Mouse (Mus musculus) kidney, postnatal 0 days (tissue): Measurements from ENCODE around the gene Acot8. TPM values are rescaled to one million over a fixed set of nuclear protein-coding genes. Genes with fewer than 3 reads are reported as not detected.

Source experiments
- ATAC-seq: fragments of 200-750 bp; cut with Nextera tagmentation; replicated peaks from 2 replicates; pipeline ENCODE4 v1.8.0; 2017; ENCODE audit warnings: low read depth, moderate number of reproducible peaks, moderate TSS enrichment, moderate library complexity; ENCODE audit not compliant: low FRiP score
- DNase-seq: peaks from one replicate; pipeline ENCODE4 v3.0.0-alpha.2; 2016; ENCODE audit warnings: low spot score
- H3K27ac ChIP-seq: fragments of 300-500 bp; sonication (generic); 2 replicates; pipeline ENCODE4 v1.5.1; 2014; ENCODE audit warnings: mild to moderate bottlenecking
- H3K27me3 ChIP-seq: fragments of 300-500 bp; sonication (generic); 2 replicates; pipeline ENCODE4 v1.6.1; 2014; ENCODE audit warnings: low read length, mixed read lengths; ENCODE audit not compliant: insufficient read depth
- H3K36me3 ChIP-seq: fragments of 300-500 bp; sonication (generic); 2 replicates; pipeline ENCODE4 v1.6.1; 2014; ENCODE audit warnings: low read length, mixed read lengths; ENCODE audit not compliant: insufficient read depth
- H3K4me1 ChIP-seq: fragments of 300-500 bp; sonication (generic); replicated peaks from 2 replicates; pipeline ENCODE4 v1.6.1; 2014; ENCODE audit warnings: antibody characterized with exemption, low read length, mixed read lengths; ENCODE audit not compliant: insufficient read depth
- H3K4me2 ChIP-seq: fragments of 300-500 bp; sonication (generic); 2 replicates; pipeline ENCODE4 v1.6.1; 2014; ENCODE audit warnings: mild to moderate bottlenecking, low read length, moderate library complexity, mixed read lengths
- H3K4me3 ChIP-seq: fragments of 300-500 bp; sonication (generic); replicated peaks from 2 replicates; pipeline ENCODE4 v1.5.1; 2014; ENCODE audit warnings: low read depth, low read length
- H3K9ac ChIP-seq: fragments of 300-500 bp; sonication (generic); 2 replicates; pipeline ENCODE4 v1.6.1; 2014; ENCODE audit warnings: low read depth, low read length
- H3K9me3 ChIP-seq: fragments of 300-500 bp; sonication (generic); replicated peaks from 2 replicates; pipeline ENCODE4 v1.6.1; 2016; ENCODE audit warnings: low read length, inconsistent platforms, mixed read lengths
- CTCF ChIP-seq: IDR thresholded peaks from 2 replicates; pipeline ENCODE4 v1.5.1; 2016; ENCODE audit warnings: antibody characterized with exemption, low read depth, mild to moderate bottlenecking, moderate library complexity
- WGBS: fragments of 180-500 bp; shearing (Covaris S2); extraction: QIAGEN DNeasy Blood & Tissue Kit; methylation state at CpG from one replicate; pipeline ENCODE4 v1.1.7; 2014; 5-methylcytosine and 5-hydroxymethylcytosine counted together
- polyA plus RNA-seq: library from polyadenylated mRNA; unstranded; fragments of >200 nt; fragmentation: Nextera tagmentation; extraction: Ambion mirVana; gene quantifications from 2 replicates; pipeline ENCODE4 v1.2.1, GENCODE M21; 2015

The Acot8 gene
- polyA plus RNA-seq, 1 experiment from 2014 or later = 28.7 TPM

DNA sequence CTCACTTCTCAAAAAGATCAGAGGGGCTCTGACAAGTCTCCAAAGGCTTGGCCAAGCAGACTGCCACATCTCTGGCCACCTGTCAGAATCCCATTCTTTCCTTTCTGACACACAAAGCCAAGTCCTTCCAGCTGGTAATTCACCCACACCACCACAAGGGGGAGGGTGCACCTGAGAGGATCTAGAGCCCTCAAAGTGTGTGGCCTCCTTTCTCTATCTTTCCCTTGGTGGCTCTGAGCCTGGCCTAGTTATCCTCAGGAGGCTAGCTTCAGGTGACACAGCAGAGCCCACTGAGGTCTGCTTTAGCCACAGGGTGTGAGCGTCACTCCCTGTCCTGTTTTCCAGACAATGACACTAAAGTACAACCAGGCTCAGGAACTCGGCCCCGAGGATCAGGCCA, 11.4 kb downstream of the Acot8 start:
- no peak overlapping the region for H3K27ac ChIP-seq
- no peaks in the 10 kb centered on the region for H3K27me3 ChIP-seq
- WGBS = 71% methylated on average over 3 of the region's 3 CpGs
- peak; percentile 55 for DNase-seq
- no peak overlapping the region for H3K9ac ChIP-seq
- H3K4me3 ChIP-seq = no peak overlapping the region
- no peaks in the 10 kb centered on the region for H3K9me3 ChIP-seq
- H3K36me3 ChIP-seq = peaks cover 46% of the 10 kb centered on the region
- H3K4me1 ChIP-seq = no peaks in the 10 kb centered on the region; the same call in 1 of the 2 replicates
- peak; percentile 72 for TF ChIP-seq CTCF
- H3K4me2 ChIP-seq = no peak overlapping the region
- ATAC-seq = no peak; the same call in 1 of the 2 replicates

DNA sequence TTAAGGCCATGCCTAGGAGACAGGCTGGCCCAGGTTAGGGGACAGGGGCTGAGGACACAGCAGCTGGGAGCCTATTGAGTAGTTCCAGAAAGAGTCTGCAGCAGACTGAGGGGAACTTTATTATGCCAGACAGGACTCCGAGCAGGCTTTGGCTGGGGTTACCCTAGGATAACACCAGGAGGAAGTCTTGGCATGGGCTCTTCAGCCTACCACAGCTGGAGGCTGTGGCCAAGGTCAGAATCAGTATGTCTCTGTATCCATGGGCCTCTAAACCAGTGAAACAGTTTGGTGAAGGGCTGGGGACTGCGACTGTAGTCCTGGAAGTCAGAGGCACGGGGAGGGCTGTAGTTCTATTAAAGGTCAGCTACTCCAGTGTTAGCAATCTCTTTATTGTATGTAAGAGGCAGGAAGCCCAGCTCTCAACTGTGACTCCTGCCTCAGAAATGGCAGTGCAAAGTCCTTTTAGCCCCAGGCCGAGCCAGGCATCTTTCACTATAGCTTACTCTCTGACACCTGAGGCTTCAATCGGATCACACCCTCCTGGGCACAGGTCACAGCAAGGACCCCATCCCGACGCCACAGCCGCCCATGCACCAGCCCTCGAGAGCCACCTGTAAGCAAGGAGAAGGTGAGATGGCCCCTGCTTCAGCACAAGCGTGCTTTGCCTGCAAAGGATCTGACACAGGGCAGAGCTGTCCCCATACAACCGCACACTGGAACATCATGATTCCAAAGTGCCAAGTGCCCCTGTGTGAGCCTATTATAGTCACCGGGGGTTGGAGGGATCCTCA, 12.1 kb downstream of the Acot8 start:
- 90% methylated on average over 12 of the region's 12 CpGs for WGBS
- Histone ChIP-seq H3K36me3 (peaks cover 46% of the 10 kb centered on the region), H3K27ac (no peak overlapping the region), H3K9ac (no peak overlapping the region), H3K27me3 (no peaks in the 10 kb centered on the region), H3K9me3 (no peaks in the 10 kb centered on the region), H3K4me3 (no peak overlapping the region), H3K4me1 (no peaks in the 10 kb centered on the region; the same call in 1 of the 2 replicates), H3K4me2 (no peak overlapping the region)
- ATAC-seq (no peak), DNase-seq (no peak)
- TF ChIP-seq CTCF = no peak

DNA sequence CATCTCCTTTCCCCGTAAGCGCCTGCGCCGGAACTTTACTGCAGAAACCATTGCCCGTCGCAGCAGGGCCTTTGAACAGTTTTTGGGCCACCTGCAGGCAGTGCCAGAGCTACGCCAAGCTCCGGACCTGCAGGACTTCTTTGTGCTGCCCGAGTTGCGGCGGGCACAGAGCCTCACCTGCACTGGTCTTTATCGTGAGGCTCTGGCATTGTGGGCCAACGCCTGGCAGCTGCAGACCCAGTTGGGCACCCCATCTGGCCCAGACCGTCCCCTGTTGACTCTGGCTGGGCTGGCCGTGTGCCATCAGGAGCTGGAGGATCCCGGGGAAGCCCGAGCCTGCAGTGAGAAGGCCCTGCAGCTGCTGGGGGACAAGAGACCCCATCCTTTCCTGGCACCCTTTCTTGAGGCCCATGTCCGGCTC, 12.8 kb downstream of the Acot8 start:
- H3K27ac ChIP-seq = no peak overlapping the region
- DNase-seq (no peak), ATAC-seq (no peak)
- peaks cover 43% of the 10 kb centered on the region for H3K36me3 ChIP-seq
- 91% methylated on average over 18 of the region's 18 CpGs for WGBS
- H3K9me3 ChIP-seq = no peaks in the 10 kb centered on the region
- H3K9ac ChIP-seq = no peak overlapping the region
- H3K27me3 ChIP-seq = no peaks in the 10 kb centered on the region
- no peak overlapping the region for H3K4me2 ChIP-seq
- H3K4me3 ChIP-seq = no peak overlapping the region
- TF ChIP-seq CTCF = no peak
- H3K4me1 ChIP-seq = no peaks in the 10 kb centered on the region; the same call in 1 of the 2 replicates

DNA sequence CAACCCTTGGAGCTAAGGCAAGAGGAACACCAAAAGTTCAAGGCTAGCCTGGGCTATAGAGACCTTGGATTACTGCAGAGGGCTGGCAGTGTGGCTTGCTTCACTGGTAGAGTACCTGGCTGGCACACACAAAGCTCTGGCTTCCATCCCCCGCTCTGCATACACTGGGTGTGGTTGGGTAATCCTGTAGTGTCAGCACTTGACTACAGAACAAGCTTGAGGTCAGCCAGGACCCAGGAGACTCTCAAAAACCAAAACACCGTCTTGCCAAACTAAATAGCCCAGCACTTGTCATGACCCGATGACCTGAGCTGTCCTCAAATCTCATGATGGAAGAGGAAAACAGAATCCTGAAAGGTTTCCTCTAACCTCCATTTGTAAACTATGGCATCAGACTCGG, 14.2 kb downstream of the Acot8 start:
- DNase-seq (no peak), ATAC-seq (no peak)
- peaks cover 30% of the 10 kb centered on the region for H3K36me3 ChIP-seq
- 74% methylated on average over 4 of the region's 4 CpGs for WGBS
- H3K27ac ChIP-seq = no peak overlapping the region
- H3K9ac ChIP-seq = no peak overlapping the region
- H3K4me2 ChIP-seq = no peak overlapping the region
- H3K9me3 ChIP-seq = no peaks in the 10 kb centered on the region
- H3K4me3 ChIP-seq = no peak overlapping the region
- H3K4me1 ChIP-seq = no peaks in the 10 kb centered on the region; the same call in 1 of the 2 replicates
- no peak for TF ChIP-seq CTCF
- H3K27me3 ChIP-seq = no peaks in the 10 kb centered on the region

DNA sequence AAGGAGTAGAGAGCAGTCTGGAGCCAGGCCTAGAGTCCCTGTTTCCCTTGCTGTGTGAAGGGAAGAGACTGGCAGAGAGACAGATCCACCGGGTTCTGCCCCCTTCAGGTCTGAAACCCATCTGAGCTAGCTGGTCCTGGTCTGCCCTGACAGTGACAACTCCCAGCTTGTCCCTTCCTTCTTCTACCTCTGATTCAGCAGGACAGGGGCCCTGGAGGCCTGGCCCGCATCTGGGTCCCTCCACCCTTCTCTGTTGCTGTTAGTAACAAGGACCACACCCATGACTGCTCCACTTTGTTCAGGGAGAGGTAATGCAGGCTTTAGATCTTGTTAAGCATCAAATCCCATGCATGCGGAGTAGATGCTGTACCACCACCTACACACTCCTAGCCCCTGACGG, 16.3 kb downstream of the Acot8 start:
- Histone ChIP-seq H3K9me3 (no peaks in the 10 kb centered on the region), H3K9ac (no peak overlapping the region), H3K4me2 (no peak overlapping the region), H3K36me3 (peaks cover 25% of the 10 kb centered on the region), H3K27ac (0 out of 2 replicates have a peak overlapping the region, but pooled peaks have one; percentile 4), H3K4me3 (no peak overlapping the region), H3K27me3 (no peaks in the 10 kb centered on the region), H3K4me1 (no peaks in the 10 kb centered on the region; the same call in 1 of the 2 replicates)
- DNase-seq (no peak), ATAC-seq (no peak)
- no peak for TF ChIP-seq CTCF
- WGBS = 72% methylated on average over 4 of the region's 4 CpGs

DNA sequence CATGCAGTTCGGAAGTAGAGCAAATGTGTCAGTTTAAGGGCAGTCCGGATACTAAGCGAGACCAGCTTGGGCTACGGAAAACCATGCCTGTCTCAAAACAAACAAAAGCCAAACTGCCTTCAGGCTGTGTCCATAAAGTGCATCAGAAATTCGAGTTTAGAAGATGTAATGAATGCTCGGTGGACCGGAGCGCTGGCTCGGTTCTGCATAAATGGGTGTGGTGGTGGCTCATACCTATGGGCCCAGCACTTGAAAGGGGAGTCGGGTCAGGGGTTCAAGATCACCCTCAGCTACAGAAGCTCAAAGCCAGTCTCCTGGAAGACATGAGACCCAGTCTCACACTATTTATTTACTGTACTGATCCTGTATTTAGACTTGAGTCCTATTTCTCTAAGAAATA, 16.9 kb downstream of the Acot8 start:
- no peak for DNase-seq
- H3K4me2 ChIP-seq = no peak overlapping the region
- WGBS = 62% methylated on average over 10 of the region's 10 CpGs
- H3K27me3 ChIP-seq = no peaks in the 10 kb centered on the region
- no peaks in the 10 kb centered on the region; the same call in 1 of the 2 replicates for H3K4me1 ChIP-seq
- ATAC-seq = no peak
- H3K4me3 ChIP-seq = no peak overlapping the region
- no peak for TF ChIP-seq CTCF
- H3K9me3 ChIP-seq = no peaks in the 10 kb centered on the region
- H3K36me3 ChIP-seq = peaks cover 24% of the 10 kb centered on the region
- no peak overlapping the region for H3K9ac ChIP-seq
- no peak overlapping the region for H3K27ac ChIP-seq
